Mouse (Mus musculus): Measurements from ENCODE around the gene Ctnna3. TPM values are rescaled to one million over a fixed set of nuclear protein-coding genes. Genes with fewer than 3 reads are reported as not detected.

Gene Ctnna3
- total and polyA plus RNA-seq, 2 experiments from 2014 or later: 1.0 to 2.1 TPM

DNA sequence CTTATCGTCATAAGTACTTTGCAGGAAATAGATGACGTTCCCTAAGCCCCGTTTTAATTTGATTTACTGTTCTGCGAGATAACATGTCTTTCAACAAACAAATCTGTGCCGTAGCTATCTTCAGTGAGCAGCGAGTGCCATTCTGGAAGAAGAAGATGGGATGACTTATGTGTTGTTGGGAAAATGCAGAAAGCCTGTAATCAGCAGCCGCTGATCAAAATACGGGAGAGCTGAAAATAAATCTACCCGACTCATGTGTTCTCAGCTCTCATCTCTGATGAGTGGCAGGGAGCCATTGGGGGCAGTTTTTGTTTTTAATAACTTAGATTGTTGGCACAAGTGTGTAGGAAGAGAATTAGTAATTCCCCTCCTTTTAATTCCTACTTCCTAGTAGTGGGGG, 633.8 kb downstream of the Ctnna3 start:
- TF ChIP-seq CTCF (IDR thresholded peaks at IDR 0.05; ENCODE audit: low read depth): no peak

DNA sequence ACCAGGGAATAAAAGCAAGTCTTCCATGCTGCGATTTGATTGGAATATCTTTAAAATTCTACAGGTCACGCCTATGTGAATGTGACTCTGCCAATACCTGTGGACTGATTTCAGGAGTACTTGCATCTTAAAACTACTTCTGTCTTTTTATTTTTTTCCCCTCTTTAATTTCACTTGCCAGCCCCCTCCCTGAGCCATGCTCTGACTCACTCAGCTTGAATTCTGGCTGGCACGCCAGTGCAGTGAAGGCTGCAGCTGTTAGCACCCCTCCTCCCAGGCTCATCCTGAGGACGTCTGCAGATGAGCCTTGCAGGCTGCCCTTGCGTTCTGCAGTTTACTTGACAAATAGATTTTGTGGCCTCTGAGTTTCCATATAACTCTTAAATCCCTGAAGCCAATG, 646.0 kb downstream of the Ctnna3 start:
- H3K27ac ChIP-seq: no peak overlapping the region
- 33% methylated on average over 5 of the region's 5 CpGs for WGBS
- ATAC-seq: peak; percentile 61
- H3K9me3 ChIP-seq (ENCODE audit: low read length): no peaks in the 10 kb centered on the region
- H3K9ac ChIP-seq (replicated peaks; ENCODE audit: low read length): 0 out of 2 replicates have a peak overlapping the region, but pooled peaks have one; percentile 17
- TF ChIP-seq CTCF (IDR thresholded peaks at IDR 0.05; ENCODE audit: low read depth): no peak
- H3K4me1 ChIP-seq (ENCODE audit: insufficient read depth, low read length): peaks cover 10% of the 10 kb centered on the region
- H3K36me3 ChIP-seq (ENCODE audit: insufficient read depth, low read length): no peaks in the 10 kb centered on the region
- H3K4me2 ChIP-seq (ENCODE audit: low read depth, low read length): peak overlapping the region; percentile 40
- peak; percentile 55 for DNase-seq (ENCODE audit: low spot score)
- no peaks in the 10 kb centered on the region for H3K27me3 ChIP-seq (ENCODE audit: insufficient read depth, low read length)
- no peak overlapping the region for H3K4me3 ChIP-seq (ENCODE audit: low read length)

More for the DNA sequence above, 633.8 kb downstream of the Ctnna3 start:
- Histone ChIP-seq H3K9me3 (ENCODE audit: low read length) (no peaks in the 10 kb centered on the region), H3K9ac (replicated peaks; ENCODE audit: low read length) (no peak overlapping the region), H3K4me2 (ENCODE audit: low read depth, low read length) (no peak overlapping the region), H3K27ac (no peak overlapping the region), H3K36me3 (ENCODE audit: insufficient read depth, low read length) (no peaks in the 10 kb centered on the region), H3K27me3 (ENCODE audit: insufficient read depth, low read length) (no peaks in the 10 kb centered on the region), H3K4me3 (ENCODE audit: low read length) (no peak overlapping the region), H3K4me1 (ENCODE audit: insufficient read depth, low read length) (no peaks in the 10 kb centered on the region)
- 91% methylated on average over 9 of the region's 9 CpGs for WGBS
- DNase-seq (ENCODE audit: low spot score): no peak
- ATAC-seq: no peak

DNA sequence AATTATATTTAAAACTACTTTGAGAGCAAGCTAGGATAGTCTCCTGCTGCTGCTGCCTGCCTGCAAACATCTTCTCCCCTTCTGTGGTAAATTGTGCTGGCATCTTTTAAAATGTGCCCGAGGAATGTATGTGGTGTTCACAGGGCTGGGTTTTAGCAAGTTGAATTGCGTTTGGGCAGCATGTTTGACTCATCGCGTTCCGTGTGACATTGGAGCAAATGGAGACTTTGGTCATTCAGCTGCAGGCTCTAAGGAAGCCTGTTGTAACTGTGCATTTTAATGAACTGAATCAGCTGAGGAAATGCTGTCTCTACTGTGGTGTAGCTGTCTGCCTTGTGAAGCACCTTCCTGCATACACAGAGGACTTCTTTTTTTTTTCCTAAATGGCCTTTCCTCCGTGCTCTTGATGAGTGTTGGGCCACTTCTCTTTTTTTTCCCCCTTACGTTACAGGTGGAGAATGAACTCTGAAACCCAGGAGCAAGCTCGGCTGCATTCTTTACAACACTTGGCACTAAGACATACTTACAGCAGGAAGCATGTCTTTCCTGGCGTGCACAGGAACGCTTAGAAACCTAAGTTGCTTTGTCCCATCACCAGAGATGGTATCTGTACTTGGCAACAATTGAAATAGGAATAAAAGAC, 646.6 kb downstream of the Ctnna3 start:
- no peaks in the 10 kb centered on the region for H3K27me3 ChIP-seq (ENCODE audit: insufficient read depth, low read length)
- 30% methylated on average over 10 of the region's 10 CpGs for WGBS
- H3K4me1 ChIP-seq (ENCODE audit: insufficient read depth, low read length): peaks cover 10% of the 10 kb centered on the region
- no peak overlapping the region for H3K4me3 ChIP-seq (ENCODE audit: low read length)
- H3K36me3 ChIP-seq (ENCODE audit: insufficient read depth, low read length): no peaks in the 10 kb centered on the region
- 0 out of 2 replicates have a peak overlapping the region, but pooled peaks have one; percentile 17 for H3K9ac ChIP-seq (replicated peaks; ENCODE audit: low read length)
- peak overlapping the region; percentile 40 for H3K4me2 ChIP-seq (ENCODE audit: low read depth, low read length)
- no peak for DNase-seq (ENCODE audit: low spot score)
- no peaks in the 10 kb centered on the region for H3K9me3 ChIP-seq (ENCODE audit: low read length)
- no peak for ATAC-seq
- no peak overlapping the region for H3K27ac ChIP-seq
- TF ChIP-seq CTCF (IDR thresholded peaks at IDR 0.05; ENCODE audit: low read depth): no peak

DNA sequence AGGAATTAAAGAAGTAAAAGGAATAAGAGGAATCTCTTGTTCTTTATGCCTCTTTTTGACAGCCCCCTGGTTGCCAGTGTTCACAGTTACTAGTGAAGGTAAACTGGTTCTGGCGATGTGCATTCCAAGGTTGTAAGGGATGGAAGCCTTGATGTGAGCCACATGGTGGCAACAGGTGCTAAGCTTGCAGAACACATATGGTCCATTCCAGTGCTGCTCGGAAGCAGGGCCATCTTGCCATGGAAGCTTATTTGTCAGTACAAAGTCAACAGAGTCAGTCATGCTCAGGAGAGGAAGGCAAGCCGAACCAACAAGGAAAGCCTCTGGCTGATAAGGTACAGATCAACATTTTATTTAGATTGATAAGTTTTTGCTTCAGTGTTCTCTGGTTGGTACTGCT, 652.4 kb downstream of the Ctnna3 start:
- H3K9me3 ChIP-seq (ENCODE audit: low read length): no peaks in the 10 kb centered on the region
- H3K4me1 ChIP-seq (ENCODE audit: insufficient read depth, low read length): no peaks in the 10 kb centered on the region
- H3K36me3 ChIP-seq (ENCODE audit: insufficient read depth, low read length): no peaks in the 10 kb centered on the region
- no peak overlapping the region for H3K9ac ChIP-seq (replicated peaks; ENCODE audit: low read length)
- H3K27ac ChIP-seq: no peak overlapping the region
- ATAC-seq: no peak
- no peak for DNase-seq (ENCODE audit: low spot score)
- no peak overlapping the region for H3K4me3 ChIP-seq (ENCODE audit: low read length)
- WGBS: 79% methylated on average over 3 of the region's 3 CpGs
- H3K4me2 ChIP-seq (ENCODE audit: low read depth, low read length): no peak overlapping the region
- H3K27me3 ChIP-seq (ENCODE audit: insufficient read depth, low read length): no peaks in the 10 kb centered on the region
- no peak for TF ChIP-seq CTCF (IDR thresholded peaks at IDR 0.05; ENCODE audit: low read depth)

DNA sequence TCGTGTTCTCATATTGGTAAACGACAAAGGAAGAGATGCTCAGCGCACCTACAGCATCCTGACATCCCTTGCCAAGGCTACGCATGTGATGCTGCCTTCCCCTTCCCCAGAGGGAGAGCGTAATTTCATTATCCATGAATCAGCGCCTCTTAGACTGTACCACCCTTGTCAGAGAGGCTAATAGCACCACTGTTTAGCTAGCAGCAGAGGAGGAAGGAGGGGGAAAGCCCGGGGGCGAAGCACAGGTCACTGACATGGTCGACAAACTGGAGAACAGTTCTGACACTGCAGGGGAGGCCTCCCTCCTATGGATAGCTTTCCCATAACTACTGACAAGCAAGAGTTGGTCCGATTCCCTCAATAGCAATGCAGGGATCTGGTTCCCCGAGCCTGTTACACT, 653.9 kb downstream of the Ctnna3 start:
- ATAC-seq (peak; percentile 48; the same call in 1 of the 2 replicates), DNase-seq (ENCODE audit: low spot score) (peak; percentile 61)
- Histone ChIP-seq H3K9me3 (ENCODE audit: low read length) (no peaks in the 10 kb centered on the region), H3K4me2 (ENCODE audit: low read depth, low read length) (peak overlapping the region; percentile 80), H3K4me3 (ENCODE audit: low read length) (peak overlapping the region; percentile 52), H3K36me3 (ENCODE audit: insufficient read depth, low read length) (no peaks in the 10 kb centered on the region), H3K9ac (replicated peaks; ENCODE audit: low read length) (no peak overlapping the region), H3K4me1 (ENCODE audit: insufficient read depth, low read length) (no peaks in the 10 kb centered on the region), H3K27me3 (ENCODE audit: insufficient read depth, low read length) (no peaks in the 10 kb centered on the region), H3K27ac (no peak overlapping the region)
- WGBS: 23% methylated on average over 11 of the region's 11 CpGs
- TF ChIP-seq CTCF (IDR thresholded peaks at IDR 0.05; ENCODE audit: low read depth): no peak

DNA sequence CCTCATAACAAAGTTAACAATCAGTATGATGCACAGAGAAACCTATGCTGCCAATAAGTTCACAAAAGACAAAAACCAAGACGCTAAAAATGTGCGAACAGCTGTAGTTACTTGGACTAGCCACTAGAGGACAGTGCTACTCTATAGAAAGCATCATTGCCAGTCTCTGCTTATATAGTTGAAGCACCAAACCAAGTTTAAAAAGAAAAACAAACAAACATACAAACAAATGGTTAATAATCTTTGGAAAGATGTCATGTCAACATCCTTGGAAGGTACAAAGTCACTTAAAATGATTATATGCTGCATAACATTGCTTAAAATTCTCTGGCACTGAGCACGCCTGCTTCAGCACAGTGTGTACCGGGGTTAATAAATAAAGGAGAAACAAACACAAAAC, 654.6 kb downstream of the Ctnna3 start:
- Histone ChIP-seq H3K4me2 (ENCODE audit: low read depth, low read length) (peak overlapping the region; percentile 80), H3K27me3 (ENCODE audit: insufficient read depth, low read length) (no peaks in the 10 kb centered on the region), H3K4me3 (ENCODE audit: low read length) (peak overlapping the region; percentile 52), H3K9me3 (ENCODE audit: low read length) (no peaks in the 10 kb centered on the region), H3K9ac (replicated peaks; ENCODE audit: low read length) (no peak overlapping the region), H3K36me3 (ENCODE audit: insufficient read depth, low read length) (no peaks in the 10 kb centered on the region), H3K4me1 (ENCODE audit: insufficient read depth, low read length) (no peaks in the 10 kb centered on the region), H3K27ac (no peak overlapping the region)
- TF ChIP-seq CTCF (IDR thresholded peaks at IDR 0.05; ENCODE audit: low read depth): peak; percentile 99
- 35% methylated on average over 4 of the region's 4 CpGs for WGBS
- ATAC-seq (peak; percentile 48), DNase-seq (ENCODE audit: low spot score) (peak; percentile 84)

DNA sequence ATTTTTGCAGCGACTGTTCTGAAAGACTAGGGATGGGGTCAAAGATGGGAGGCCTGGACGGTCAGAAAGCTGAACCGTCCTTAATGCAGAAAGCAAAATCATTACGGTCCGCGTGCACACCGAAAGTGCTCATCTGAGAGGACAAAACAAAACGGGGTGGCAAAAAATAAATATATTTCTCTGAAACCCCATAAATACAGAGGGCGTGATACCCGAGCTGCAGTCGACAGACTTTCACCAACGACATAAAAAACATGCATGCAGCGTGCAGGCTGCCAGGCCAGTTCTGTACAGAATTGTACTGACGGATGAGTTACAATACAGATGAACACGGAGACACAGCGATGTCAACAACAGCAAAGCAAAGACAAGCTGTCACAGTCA, 656.3 kb downstream of the Ctnna3 start:
- Histone ChIP-seq H3K4me1 (ENCODE audit: insufficient read depth, low read length) (no peaks in the 10 kb centered on the region), H3K9ac (replicated peaks; ENCODE audit: low read length) (peak overlapping the region; percentile 62), H3K27me3 (ENCODE audit: insufficient read depth, low read length) (no peaks in the 10 kb centered on the region), H3K4me3 (ENCODE audit: low read length) (peak overlapping the region; percentile 52), H3K9me3 (ENCODE audit: low read length) (no peaks in the 10 kb centered on the region), H3K4me2 (ENCODE audit: low read depth, low read length) (peak overlapping the region; percentile 80), H3K27ac (0 out of 2 replicates have a peak overlapping the region, but pooled peaks have one; percentile 21), H3K36me3 (ENCODE audit: insufficient read depth, low read length) (no peaks in the 10 kb centered on the region)
- no peak for ATAC-seq
- WGBS: 40% methylated on average over 16 of the region's 16 CpGs
- TF ChIP-seq CTCF (IDR thresholded peaks at IDR 0.05; ENCODE audit: low read depth): no peak
- peak; percentile 16 for DNase-seq (ENCODE audit: low spot score)

Measured in hindbrain, postnatal 0 days (tissue).